ENCODE assay signal across 8 mouse cellular contexts in genomic region chr8:84815547-84815946, GRCm38 (mm10). TPM values are rescaled to one million over a fixed set of nuclear protein-coding genes. Genes with fewer than 3 reads are reported as not detected.
DNase-seq lines count a peak whose midpoint lies in the region; ATAC-seq and TF ChIP-seq lines count a peak whose summit lies in the region.

No protein-coding gene starts in this region.

- TF ChIP-seq CTCF in E14TG2a.4 (conservative IDR thresholded peaks at IDR 0.05; ENCODE audit: low read length), result peak; percentile 97

- peaks cover 35% of the 10 kb centered on the region for H3K27me3 ChIP-seq in E14TG2a.4 (ENCODE audit: insufficient read depth, low read length)
- no peaks in the 10 kb centered on the region for H3K27me3 ChIP-seq in forebrain, embryonic 13.5 days
- peaks cover 32% of the 10 kb centered on the region for H3K27me3 ChIP-seq in liver, embryonic 15.5 days
- peaks cover 24% of the 10 kb centered on the region for H3K27me3 ChIP-seq in neural tube, embryonic 11.5 days (ENCODE audit: control insufficient read depth, insufficient read depth, low read length)
- H3K27me3 ChIP-seq in stomach, embryonic 15.5 days (replicated peaks), result peaks cover 10% of the 10 kb centered on the region; the same call in 1 of the 2 replicates

- WGBS in forebrain, embryonic 13.5 days, result 10% methylated on average over 9 of the region's 9 CpGs
- 6% methylated on average over 9 of the region's 9 CpGs for WGBS in liver, embryonic 15.5 days (ENCODE audit: insufficient replicate concordance)
- WGBS in neural tube, embryonic 11.5 days, result 12% methylated on average over 9 of the region's 9 CpGs
- whole genome bisulfite sequencing in stomach, embryonic 15.5 days, result 10% methylated on average over 9 of the region's 9 CpGs

- intact Hi-C loops in heart, postnatal 10 days (cut with DNase I), result loop anchor here (1.0 to 2.0 kb wide), 2 partner anchors 106 to 223 kb away; no protein-coding TSS in a partner anchor

- DNase-seq in c-Kit-positive CD71-positive TER-119-positive erythroid progenitor cells, embryonic 14.5 days (ENCODE audit: low spot score), result peak; percentile 91
- peak; percentile 97 to 100 for DNase-seq in heart, postnatal 10 days
- DNase-seq in kidney, postnatal 4 days, result peak; percentile 97 to 99
- DNase-seq in neural tube, embryonic 11.5 days (ENCODE audit: low spot score), result peak; percentile 91

- H3K4me3 ChIP-seq in E14TG2a.4 (replicated peaks; ENCODE audit: low read length), result peak overlapping the region; percentile 52
- H3K4me3 ChIP-seq in forebrain, embryonic 13.5 days, result no peak overlapping the region
- H3K4me3 ChIP-seq in liver, embryonic 15.5 days (replicated peaks), result no peak overlapping the region
- H3K4me3 ChIP-seq in neural tube, embryonic 11.5 days (ENCODE audit: low read depth, low read length), result no peak overlapping the region
- no peak overlapping the region for H3K4me3 ChIP-seq in stomach, embryonic 15.5 days (replicated peaks)

- H3K9me3 ChIP-seq in E14TG2a.4 (ENCODE audit: low read length), result no peaks in the 10 kb centered on the region
- no peaks in the 10 kb centered on the region for H3K9me3 ChIP-seq in forebrain, embryonic 13.5 days (replicated peaks)
- H3K9me3 ChIP-seq in liver, embryonic 15.5 days (replicated peaks), result no peaks in the 10 kb centered on the region
- no peaks in the 10 kb centered on the region for H3K9me3 ChIP-seq in neural tube, embryonic 11.5 days (ENCODE audit: control insufficient read depth, low read length)
- no peaks in the 10 kb centered on the region for H3K9me3 ChIP-seq in stomach, embryonic 15.5 days

- peak; percentile 37; the same call in 1 of the 2 replicates for ATAC-seq in forebrain, embryonic 13.5 days
- ATAC-seq in liver, embryonic 15.5 days (ENCODE audit: insufficient read depth), result peak; percentile 66
- ATAC-seq in neural tube, embryonic 11.5 days (ENCODE audit: insufficient read depth, low FRiP score, low TSS enrichment), result peak; percentile 39; the same call in 1 of the 2 replicates
- peak; percentile 65 for ATAC-seq in stomach, embryonic 15.5 days (ENCODE audit: insufficient read depth, low FRiP score, low read depth)

- H3K4me2 ChIP-seq in forebrain, embryonic 13.5 days, result peak overlapping the region; percentile 37
- no peak overlapping the region for H3K4me2 ChIP-seq in liver, embryonic 15.5 days
- no peak overlapping the region for H3K4me2 ChIP-seq in neural tube, embryonic 11.5 days (ENCODE audit: low read depth)
- no peak overlapping the region for H3K4me2 ChIP-seq in stomach, embryonic 15.5 days

- peak overlapping the region; percentile 97 for H3K27ac ChIP-seq in forebrain, embryonic 13.5 days
- no peak overlapping the region for H3K27ac ChIP-seq in liver, embryonic 15.5 days (replicated peaks)
- H3K27ac ChIP-seq in neural tube, embryonic 11.5 days (ENCODE audit: low read depth, low read length), result no peak overlapping the region
- no peak overlapping the region for H3K27ac ChIP-seq in stomach, embryonic 15.5 days

- H3K4me1 ChIP-seq in E14TG2a.4 (replicated peaks; ENCODE audit: low read depth, low read length), result peaks cover 30% of the 10 kb centered on the region
- H3K4me1 ChIP-seq in forebrain, embryonic 13.5 days, result peaks cover 48% of the 10 kb centered on the region
- peaks cover 37% of the 10 kb centered on the region for H3K4me1 ChIP-seq in liver, embryonic 15.5 days (replicated peaks)
- peaks cover 9% of the 10 kb centered on the region; the same call in 1 of the 2 replicates for H3K4me1 ChIP-seq in neural tube, embryonic 11.5 days (ENCODE audit: control insufficient read depth, insufficient read depth, low read length)
- H3K4me1 ChIP-seq in stomach, embryonic 15.5 days, result 0 out of 2 replicates have a peak, but pooled peaks cover 6% of the 10 kb centered on the region

- H3K9ac ChIP-seq in forebrain, embryonic 13.5 days, result no peak overlapping the region
- H3K9ac ChIP-seq in liver, embryonic 15.5 days, result no peak overlapping the region
- no peak overlapping the region for H3K9ac ChIP-seq in neural tube, embryonic 11.5 days (ENCODE audit: low read length)
- no peak overlapping the region for H3K9ac ChIP-seq in stomach, embryonic 15.5 days

- H3K36me3 ChIP-seq in E14TG2a.4 (ENCODE audit: insufficient read depth, low read length), result no peaks in the 10 kb centered on the region
- H3K36me3 ChIP-seq in forebrain, embryonic 13.5 days (ENCODE audit: poor library complexity, severe bottlenecking), result no peaks in the 10 kb centered on the region
- H3K36me3 ChIP-seq in liver, embryonic 15.5 days (replicated peaks), result no peaks in the 10 kb centered on the region
- no peaks in the 10 kb centered on the region for H3K36me3 ChIP-seq in neural tube, embryonic 11.5 days (ENCODE audit: control insufficient read depth, insufficient read depth, low read length)
- H3K36me3 ChIP-seq in stomach, embryonic 15.5 days, result no peaks in the 10 kb centered on the region

RNA-seq across cellular contexts. Expression of gene Dand5, which starts 7.1 kb away (rescaled TPM):
- polyA plus RNA-seq in forebrain, embryonic 13.5 days (2015; fragmentation: Nextera tagmentation; extraction: Ambion mirVana), result 7.3 and 8.2 TPM in 2 replicates
- 1 to 10 TPM; 3.1 to 3.8 TPM for total RNA-seq in heart, postnatal 10 days (2021)
- polyA plus RNA-seq in liver, embryonic 15.5 days (2015; fragmentation: Nextera tagmentation; extraction: Ambion mirVana), result 2.9 and 3.4 TPM in 2 replicates
- polyA plus RNA-seq in neural tube, embryonic 11.5 days (2014; fragmentation: Nextera tagmentation; extraction: Ambion mirVana), result 4.7 and 7.3 TPM in 2 replicates
- 6.3 and 6.9 TPM in 2 replicates for polyA plus RNA-seq in stomach, embryonic 15.5 days (2015; fragmentation: Nextera tagmentation; extraction: Ambion mirVana)

RNA-seq across cellular contexts. Expression of gene Nfix, which starts 15.4 kb away (rescaled TPM):
- 127 and 145 TPM in 2 replicates for polyA plus RNA-seq in forebrain, embryonic 13.5 days (2015; fragmentation: Nextera tagmentation; extraction: Ambion mirVana)
- total RNA-seq in heart, postnatal 10 days (2021), result 100 to 1,000 TPM; 256 to 266 TPM
- polyA plus RNA-seq in liver, embryonic 15.5 days (2015; fragmentation: Nextera tagmentation; extraction: Ambion mirVana), result 2.1 and 2.8 TPM in 2 replicates
- 3.1 and 3.7 TPM in 2 replicates for polyA plus RNA-seq in neural tube, embryonic 11.5 days (2014; fragmentation: Nextera tagmentation; extraction: Ambion mirVana)
- polyA plus RNA-seq in stomach, embryonic 15.5 days (2015; fragmentation: Nextera tagmentation; extraction: Ambion mirVana), result 28.7 and 29.3 TPM in 2 replicates

RNA-seq across cellular contexts. Expression of gene Gadd45gip1, which starts 15.8 kb away (rescaled TPM):
- 42.6 and 47.0 TPM in 2 replicates for polyA plus RNA-seq in forebrain, embryonic 13.5 days (2015; fragmentation: Nextera tagmentation; extraction: Ambion mirVana)
- total RNA-seq in heart, postnatal 10 days (2021), result 10 to 100 TPM; 23.7 to 25.0 TPM
- polyA plus RNA-seq in liver, embryonic 15.5 days (2015; fragmentation: Nextera tagmentation; extraction: Ambion mirVana), result 42.4 and 44.9 TPM in 2 replicates
- polyA plus RNA-seq in neural tube, embryonic 11.5 days (2014; fragmentation: Nextera tagmentation; extraction: Ambion mirVana), result 38.6 and 38.7 TPM in 2 replicates
- polyA plus RNA-seq in stomach, embryonic 15.5 days (2015; fragmentation: Nextera tagmentation; extraction: Ambion mirVana), result 52.7 and 54.5 TPM in 2 replicates

RNA-seq across cellular contexts. Expression of gene Rad23a, which starts 24.9 kb away (rescaled TPM):
- 93.9 and 114 TPM in 2 replicates for polyA plus RNA-seq in forebrain, embryonic 13.5 days (2015; fragmentation: Nextera tagmentation; extraction: Ambion mirVana)
- total RNA-seq in heart, postnatal 10 days (2021), result 10 to 100 TPM; 77.8 to 88.5 TPM
- 293 and 323 TPM in 2 replicates for polyA plus RNA-seq in liver, embryonic 15.5 days (2015; fragmentation: Nextera tagmentation; extraction: Ambion mirVana)
- 101 TPM in 2 replicates for polyA plus RNA-seq in neural tube, embryonic 11.5 days (2014; fragmentation: Nextera tagmentation; extraction: Ambion mirVana)
- 115 and 130 TPM in 2 replicates for polyA plus RNA-seq in stomach, embryonic 15.5 days (2015; fragmentation: Nextera tagmentation; extraction: Ambion mirVana)

RNA-seq across cellular contexts. Expression of gene Calr, which starts 31.2 kb away (rescaled TPM):
- 549 and 569 TPM in 2 replicates for polyA plus RNA-seq in forebrain, embryonic 13.5 days (2015; fragmentation: Nextera tagmentation; extraction: Ambion mirVana)
- 100 to 1,000 TPM; 275 to 333 TPM for total RNA-seq in heart, postnatal 10 days (2021)
- 471 and 504 TPM in 2 replicates for polyA plus RNA-seq in liver, embryonic 15.5 days (2015; fragmentation: Nextera tagmentation; extraction: Ambion mirVana)
- 870 and 925 TPM in 2 replicates for polyA plus RNA-seq in neural tube, embryonic 11.5 days (2014; fragmentation: Nextera tagmentation; extraction: Ambion mirVana)
- 938 and 1,051 TPM in 2 replicates for polyA plus RNA-seq in stomach, embryonic 15.5 days (2015; fragmentation: Nextera tagmentation; extraction: Ambion mirVana)
